Mouse (Mus musculus): Measurements from ENCODE around the gene Rapgef4.

GRCm38 (mm10) chr2:72070086-72070485 lies 89.0 kb downstream of the Rapgef4 start:
- TF ChIP-seq GATA1 (IDR thresholded peaks at IDR 0.05; ENCODE audit: borderline replicate concordance, low read length) (no peak), CTCF (IDR thresholded peaks at IDR 0.05; ENCODE audit: low read depth, low read length) (no peak), TAL1 (conservative IDR thresholded peaks at IDR 0.05; ENCODE audit: low read depth, low read length) (no peak), GATA2 (IDR thresholded peaks at IDR 0.05; ENCODE audit: borderline replicate concordance, low read depth, low read length) (no peak), POLR2AphosphoS5 (IDR thresholded peaks at IDR 0.05; ENCODE audit: insufficient replicate concordance, low read depth, low read length) (no peak)
